13 mouse cellular contexts compared by ENCODE assay signal in genomic region chr17:48300861-48301260, GRCm38 (mm10). TPM values are rescaled to one million over a fixed set of nuclear protein-coding genes. Genes with fewer than 3 reads are reported as not detected.
DNase-seq lines count a peak whose midpoint lies in the region; ATAC-seq lines count a peak whose summit lies in the region.
"Had no signal": no experiment of that assay in that cellular context is flagged by ENCODE, and none has a peak within 500 bp of the region (broad histone marks: within the 10 kb centered on the region; RNA-seq: fewer than 3 reads in every experiment).

No protein-coding gene starts in this region.

- H3K9me3 ChIP-seq in heart, embryonic 13.5 days: no peaks in the 10 kb centered on the region
- H3K9me3 ChIP-seq in liver, embryonic 15.5 days (replicated peaks): no peaks in the 10 kb centered on the region
- H3K9me3 ChIP-seq: embryonic facial prominence, embryonic 15.5 days; midbrain, embryonic 10.5 days had no signal

- H3K36me3 ChIP-seq in heart, embryonic 13.5 days: no peaks in the 10 kb centered on the region
- H3K36me3 ChIP-seq in liver, embryonic 15.5 days (replicated peaks): peaks cover 19% of the 10 kb centered on the region; the same call in 1 of the 2 replicates
- H3K36me3 ChIP-seq: embryonic facial prominence, embryonic 15.5 days; midbrain, embryonic 10.5 days had no signal

- H3K27ac ChIP-seq in heart, embryonic 13.5 days (replicated peaks): 0 out of 2 replicates have a peak overlapping the region, but pooled peaks have one; percentile 32
- peak overlapping the region; percentile 81 for H3K27ac ChIP-seq in liver, embryonic 15.5 days (replicated peaks)
- H3K27ac ChIP-seq: embryonic facial prominence, embryonic 15.5 days had no signal

- H3K4me2 ChIP-seq in heart, embryonic 13.5 days: peak overlapping the region; percentile 51
- peak overlapping the region; percentile 78 for H3K4me2 ChIP-seq in liver, embryonic 15.5 days
- H3K4me2 ChIP-seq: embryonic facial prominence, embryonic 15.5 days had no signal

- peak overlapping the region; percentile 33 for H3K4me3 ChIP-seq in heart, embryonic 13.5 days
- peak overlapping the region; percentile 58 for H3K4me3 ChIP-seq in liver, embryonic 15.5 days (replicated peaks)
- H3K4me3 ChIP-seq: embryonic facial prominence, embryonic 15.5 days; midbrain, embryonic 10.5 days had no signal

- intact Hi-C loops in heart, postnatal 36 days (cut with DNase I): no loop called here

- DNase-seq in heart, postnatal 36 days: no peak
- DNase-seq in T-cell, adult 2 months (ENCODE audit: low spot score): peak; percentile 77
- peak; percentile 55 to 76 for DNase-seq in thymus, adult 18-20 months
- no peak for DNase-seq in cerebellum, postnatal 4 days (ENCODE audit: low spot score in 2 of 2)
- no peak for DNase-seq in retina, postnatal 1 day
- DNase-seq in right cerebral cortex, postnatal 10 days (ENCODE audit: low spot score in 2 of 2): no peak
- DNase-seq: layer of hippocampus, postnatal 36 days had no signal

- H3K9ac ChIP-seq in heart, embryonic 13.5 days: 0 out of 2 replicates have a peak overlapping the region, but pooled peaks have one; percentile 47
- peak overlapping the region; percentile 60 for H3K9ac ChIP-seq in liver, embryonic 15.5 days
- H3K9ac ChIP-seq: embryonic facial prominence, embryonic 15.5 days had no signal

- ATAC-seq in heart, embryonic 13.5 days (ENCODE audit: extremely low read depth, insufficient number of reproducible peaks, low FRiP score, low TSS enrichment): no peak
- 0 out of 2 replicates have a peak, but pooled peaks have one; percentile 28 for ATAC-seq in liver, embryonic 15.5 days (ENCODE audit: insufficient read depth)

- no peaks in the 10 kb centered on the region for H3K27me3 ChIP-seq in heart, embryonic 13.5 days (replicated peaks)
- H3K27me3 ChIP-seq in liver, embryonic 15.5 days: no peaks in the 10 kb centered on the region
- H3K27me3 ChIP-seq: embryonic facial prominence, embryonic 15.5 days had no signal

- H3K4me1 ChIP-seq in heart, embryonic 13.5 days: peaks cover 3% of the 10 kb centered on the region
- peaks cover 60% of the 10 kb centered on the region for H3K4me1 ChIP-seq in liver, embryonic 15.5 days (replicated peaks)
- H3K4me1 ChIP-seq: embryonic facial prominence, embryonic 15.5 days had no signal

- 66% methylated on average over 9 of the region's 9 CpGs for WGBS in heart, embryonic 13.5 days
- 9% methylated on average over 9 of the region's 9 CpGs for whole genome bisulfite sequencing in liver, embryonic 15.5 days (ENCODE audit: insufficient replicate concordance)

RNA-seq across cellular contexts. Expression of gene Treml2, which starts 1.6 kb away (rescaled TPM):
- 0.37 and 0.52 TPM in 2 replicates for polyA plus RNA-seq in heart, embryonic 13.5 days (2015; fragmentation: Nextera tagmentation; extraction: Ambion mirVana)
- under 1 TPM; 0.58 to 0.62 TPM for total RNA-seq in heart, postnatal 36 days (2021)
- 3.7 and 3.8 TPM in 2 replicates for polyA plus RNA-seq in liver, embryonic 15.5 days (2015; fragmentation: Nextera tagmentation; extraction: Ambion mirVana)

RNA-seq across cellular contexts. Expression of gene B430306N03Rik, which starts 15.1 kb away (rescaled TPM):
- polyA plus RNA-seq in heart, embryonic 13.5 days (2015; fragmentation: Nextera tagmentation; extraction: Ambion mirVana): 0.17 and 0.24 TPM in 2 replicates
- under 1 TPM; 0.17 to 0.41 TPM for total RNA-seq in heart, postnatal 36 days (2021)
- 3.9 and 4.3 TPM in 2 replicates for polyA plus RNA-seq in liver, embryonic 15.5 days (2015; fragmentation: Nextera tagmentation; extraction: Ambion mirVana)

RNA-seq across cellular contexts. Expression of gene Treml4, which starts 36.8 kb away (rescaled TPM):
- polyA plus RNA-seq in heart, embryonic 13.5 days (2015; fragmentation: Nextera tagmentation; extraction: Ambion mirVana): 0.22 and 0.59 TPM in 2 replicates
- under 1 TPM in 1 of 2 experiments, not detected in 1; 0.19 TPM for total RNA-seq in heart, postnatal 36 days (2021)
- polyA plus RNA-seq in liver, embryonic 15.5 days (2015; fragmentation: Nextera tagmentation; extraction: Ambion mirVana): 5.0 and 5.1 TPM in 2 replicates
- total RNA-seq: layer of hippocampus, postnatal 36 days had no signal

RNA-seq across cellular contexts. Expression of gene Trem2, which starts 45.3 kb away (rescaled TPM):
- polyA plus RNA-seq in heart, embryonic 13.5 days (2015; fragmentation: Nextera tagmentation; extraction: Ambion mirVana): 3.9 and 4.6 TPM in 2 replicates
- total RNA-seq in heart, postnatal 36 days (2021): 1 to 10 TPM; 1.5 to 2.2 TPM
- 3.6 and 4.1 TPM in 2 replicates for polyA plus RNA-seq in liver, embryonic 15.5 days (2015; fragmentation: Nextera tagmentation; extraction: Ambion mirVana)

RNA-seq across cellular contexts. Expression of gene Trem3, which starts 53.3 kb away (rescaled TPM):
- polyA plus RNA-seq in heart, embryonic 13.5 days (2015; fragmentation: Nextera tagmentation; extraction: Ambion mirVana): not detected in 2 replicates
- not detected for total RNA-seq in heart, postnatal 36 days (2021)
- 8.7 and 9.5 TPM in 2 replicates for polyA plus RNA-seq in liver, embryonic 15.5 days (2015; fragmentation: Nextera tagmentation; extraction: Ambion mirVana)
- total RNA-seq: ES-E14; heart, postnatal 10 days; layer of hippocampus, postnatal 36 days had no signal
- polyA plus RNA-seq: embryonic facial prominence, embryonic 15.5 days; midbrain, embryonic 10.5 days had no signal

Comparison
In these comparisons a context has a peak if more than half of its experiments do, and no peak if none do; other contexts are left out.
1. DNase-seq: peak in T-cell, adult 2 months (single experiment) and thymus, adult 18-20 months (2 of 2); none in heart, postnatal 36 days (0 of 2), cerebellum, postnatal 4 days (0 of 2), retina, postnatal 1 day (single experiment) and right cerebral cortex, postnatal 10 days (0 of 2).